Mouse (Mus musculus) embryo, embryonic 10 days (tissue): ENCODE data around the gene Zfp704.
A peak's percentile ranks its signal among the peaks of the same experiment; 100 is the strongest.

Experiments used
- DNase-seq: peaks from one replicate; pipeline ENCODE4 v3.0.0-alpha.2; 2015; ENCODE audit warnings: low spot score

The Zfp704 gene

DNA sequence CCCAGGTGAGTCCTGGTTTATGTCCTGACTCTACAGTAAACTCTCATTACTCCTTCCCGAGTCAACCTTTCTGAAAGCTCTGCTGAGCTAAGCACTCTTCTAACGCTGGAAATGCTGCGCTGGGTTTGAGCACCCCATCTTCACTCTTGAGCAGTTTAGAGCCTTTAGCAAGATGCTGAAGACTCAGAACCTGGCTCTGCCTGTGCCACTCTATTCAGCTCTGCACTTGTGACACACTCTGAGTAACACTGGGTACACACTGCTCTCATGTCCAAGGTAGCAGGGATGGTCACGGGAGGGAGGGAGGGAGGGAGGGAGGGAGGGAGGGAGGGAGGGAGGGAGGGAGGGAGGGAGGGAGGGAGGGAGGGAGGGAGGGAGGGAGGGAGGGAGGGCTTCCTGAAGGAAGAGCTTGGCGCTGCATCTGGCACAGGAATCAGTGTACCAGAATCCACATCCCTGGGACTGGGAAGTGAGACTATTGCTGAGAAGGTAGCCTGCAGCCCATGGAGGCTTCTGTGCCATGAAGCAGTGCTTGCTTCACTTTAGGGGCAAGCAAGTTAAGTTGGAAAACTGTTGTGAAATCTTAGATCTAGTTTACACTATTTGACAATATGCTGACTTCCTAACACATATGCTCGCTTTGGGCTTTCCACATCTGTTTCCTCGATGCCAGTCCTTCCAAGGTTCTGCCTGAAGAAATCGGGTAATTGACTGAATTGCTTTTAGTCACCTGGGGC lies 93.6 kb downstream of the Zfp704 start:
- DNase-seq = no peak

DNA sequence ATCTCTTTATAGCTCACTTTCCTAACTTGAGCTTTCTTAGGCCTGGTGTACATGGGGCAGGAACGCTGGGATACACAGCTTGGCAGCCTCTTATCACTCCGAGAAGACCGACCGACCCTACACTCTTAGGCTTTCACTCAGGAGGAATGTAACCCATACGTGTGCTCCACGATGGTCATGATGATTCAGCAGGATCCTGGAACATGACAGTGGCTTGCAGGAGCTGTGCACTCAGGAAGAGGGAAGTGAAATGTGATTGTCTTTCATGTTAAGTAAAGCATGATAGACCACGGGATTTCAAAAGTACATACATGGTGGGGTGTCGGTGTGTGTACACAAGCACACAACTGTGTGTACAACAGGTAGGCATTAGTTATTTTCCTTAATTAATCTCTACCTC lies 94.4 kb downstream of the Zfp704 start:
- DNase-seq = no peak

DNA sequence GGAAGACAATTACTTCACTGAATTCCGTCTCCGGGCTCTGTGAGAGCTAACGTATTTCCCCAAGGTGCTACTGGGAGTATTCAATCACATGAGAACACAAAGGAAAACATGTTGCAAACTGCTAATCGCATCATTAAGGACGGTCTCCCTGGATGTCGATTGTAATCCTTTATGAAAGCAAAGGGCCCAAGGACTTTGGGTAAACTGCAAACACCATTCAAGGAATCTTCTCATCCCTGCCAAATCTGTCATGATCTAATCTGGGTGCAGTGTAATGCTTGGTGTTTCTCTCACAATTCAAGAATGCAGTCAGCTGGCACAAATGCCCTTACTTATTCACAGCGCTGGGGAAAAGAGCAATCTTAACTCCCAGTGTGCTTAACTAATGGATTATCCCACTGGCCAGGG lies 96.2 kb downstream of the Zfp704 start:
- DNase-seq = no peak

DNA sequence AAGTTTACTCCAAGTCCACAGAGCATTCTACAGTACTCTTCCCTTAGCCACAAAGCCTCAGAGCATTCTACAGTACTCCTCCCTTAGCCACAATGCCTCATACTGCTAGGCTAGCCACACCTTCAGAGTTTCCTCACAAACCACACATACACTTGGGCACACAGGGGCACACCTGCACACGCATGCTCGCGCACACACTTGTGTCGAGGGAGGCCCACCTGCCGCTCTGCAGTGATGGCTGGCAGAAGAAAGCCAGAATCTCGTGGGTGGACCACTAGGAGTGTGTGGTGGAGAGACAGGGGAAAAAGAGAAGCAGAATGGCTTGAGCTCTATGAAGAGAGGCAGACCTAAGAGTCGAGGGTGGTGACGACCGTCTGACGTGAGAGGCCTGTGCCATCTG lies 97.7 kb downstream of the Zfp704 start:
- DNase-seq = no peak

DNA sequence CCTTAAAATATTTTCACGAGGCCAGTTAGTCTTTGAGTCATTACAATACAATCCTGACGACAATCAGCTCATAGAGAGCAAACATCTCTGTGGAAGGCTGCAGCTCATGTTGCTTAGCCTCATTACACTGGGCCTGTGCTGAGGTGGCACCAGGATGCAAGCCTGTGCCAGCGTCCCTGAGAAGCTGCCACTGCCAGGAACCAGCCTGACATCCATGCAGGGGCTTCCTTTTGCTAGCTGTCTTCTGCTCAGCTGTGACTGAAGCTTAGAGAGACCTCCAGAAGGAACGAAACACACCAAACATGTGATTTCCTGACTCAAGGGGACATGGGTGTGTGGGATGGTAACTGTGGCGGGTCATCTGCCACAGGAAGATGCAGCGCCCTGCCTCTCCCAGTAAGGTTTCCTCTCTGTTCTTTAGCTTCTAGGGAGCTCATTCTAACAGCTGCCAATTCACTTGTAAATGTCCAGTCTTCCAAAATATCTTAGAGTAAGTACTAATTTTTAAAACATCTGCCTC lies 104.1 kb downstream of the Zfp704 start:
- no peak for DNase-seq

DNA sequence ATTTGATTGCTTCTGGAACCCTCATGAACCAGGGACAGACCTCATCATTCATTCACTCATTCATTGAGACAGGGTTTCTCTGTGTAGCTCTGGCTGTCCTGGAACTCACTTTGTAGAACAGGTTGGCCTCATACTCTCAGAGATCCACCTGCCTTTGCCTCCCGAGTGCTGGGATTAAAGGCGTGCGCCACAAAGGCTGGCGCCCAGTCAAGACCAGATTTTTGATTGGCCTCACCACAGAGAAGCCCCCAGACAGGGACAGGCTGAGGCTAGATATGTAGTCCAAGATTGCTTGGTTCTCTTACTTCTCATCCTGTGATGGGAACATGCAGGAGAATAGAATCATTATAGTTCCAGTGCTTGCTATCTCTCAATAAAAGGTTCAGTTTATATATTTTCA lies 105.5 kb downstream of the Zfp704 start:
- no peak for DNase-seq

DNA sequence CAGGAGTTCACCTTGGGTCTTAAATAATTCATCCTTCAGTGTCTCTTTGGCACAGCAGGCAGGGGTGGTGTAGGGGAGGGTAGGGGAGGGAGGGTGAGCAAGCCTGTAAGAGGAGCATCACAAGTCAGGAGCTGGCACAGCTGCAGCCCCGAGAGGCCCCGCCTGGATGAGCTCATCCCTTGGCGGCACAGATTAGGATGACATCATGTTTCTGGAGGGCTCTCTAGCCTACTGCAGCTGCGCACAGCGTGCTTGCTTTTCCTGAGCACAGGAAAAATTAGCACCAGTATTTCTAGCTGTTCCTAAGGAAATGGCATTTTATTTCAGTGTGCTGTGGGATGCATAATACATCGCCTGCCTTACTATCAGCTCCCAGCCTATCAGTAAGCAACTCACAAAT lies 109.2 kb downstream of the Zfp704 start:
- peak; percentile 82 for DNase-seq

DNA sequence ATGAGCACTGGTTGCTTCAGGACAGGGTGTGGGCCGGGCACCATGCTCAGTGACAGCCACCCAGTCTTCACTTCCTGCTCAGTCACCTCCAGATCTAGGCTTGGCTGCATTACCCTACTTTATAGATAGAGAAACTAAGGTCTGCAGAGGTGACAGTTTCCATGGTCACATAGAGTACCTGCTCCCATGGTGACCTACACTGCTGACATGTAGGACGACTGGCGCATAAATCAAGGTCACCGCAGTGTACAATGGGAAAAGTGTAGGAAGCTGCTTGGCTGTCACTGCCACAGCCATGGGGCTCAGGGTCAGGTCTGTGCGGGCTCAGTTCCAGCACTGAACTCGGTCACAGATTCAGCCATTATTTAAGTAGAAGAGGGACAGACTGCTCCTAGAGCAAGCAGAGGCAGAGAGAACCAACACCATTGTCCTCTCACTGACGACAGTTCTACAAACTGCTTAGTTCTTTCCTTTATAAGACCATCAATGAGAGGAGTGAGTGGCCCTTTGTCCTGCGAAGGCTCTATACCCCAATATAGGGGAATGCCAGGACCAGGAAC lies 109.8 kb downstream of the Zfp704 start:
- no peak for DNase-seq

DNA sequence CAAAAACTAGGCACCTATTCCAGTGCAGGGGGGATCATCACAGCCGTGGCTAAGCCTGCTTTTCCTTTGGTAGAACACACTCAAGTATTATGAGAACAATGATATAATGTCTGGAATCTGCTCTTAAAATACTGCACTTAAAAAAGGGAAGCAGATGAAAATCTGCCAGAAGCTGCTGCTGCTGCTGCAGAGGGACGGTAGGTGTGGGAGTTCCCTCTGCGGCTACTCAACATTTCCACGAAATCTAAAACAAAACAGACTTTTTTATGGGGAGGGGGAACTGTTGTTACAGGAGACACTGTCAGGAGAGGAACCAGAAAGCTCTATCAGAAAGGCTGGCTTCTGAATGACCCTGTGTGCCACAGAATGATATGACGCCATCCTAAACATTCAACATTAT lies 110.4 kb downstream of the Zfp704 start:
- DNase-seq = no peak

DNA sequence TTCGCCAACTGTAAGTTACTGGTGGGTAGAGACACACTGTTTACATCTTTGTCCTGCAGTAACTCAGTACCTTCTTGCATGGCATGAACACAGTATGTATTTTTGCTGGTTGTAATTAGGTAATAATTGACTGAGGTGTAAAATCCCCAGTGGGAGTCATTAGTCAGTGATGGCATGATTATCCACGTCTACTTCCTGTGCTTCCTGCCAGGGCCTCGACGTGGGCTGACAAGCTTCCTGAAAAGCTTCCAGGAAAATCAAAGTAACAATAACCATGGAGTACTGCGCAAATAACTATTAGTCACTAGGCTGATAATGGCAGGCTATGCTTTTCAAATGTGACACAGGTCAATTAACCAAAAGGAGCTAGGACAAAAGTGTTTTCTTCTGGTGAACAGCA lies 112.6 kb downstream of the Zfp704 start:
- DNase-seq = no peak

DNA sequence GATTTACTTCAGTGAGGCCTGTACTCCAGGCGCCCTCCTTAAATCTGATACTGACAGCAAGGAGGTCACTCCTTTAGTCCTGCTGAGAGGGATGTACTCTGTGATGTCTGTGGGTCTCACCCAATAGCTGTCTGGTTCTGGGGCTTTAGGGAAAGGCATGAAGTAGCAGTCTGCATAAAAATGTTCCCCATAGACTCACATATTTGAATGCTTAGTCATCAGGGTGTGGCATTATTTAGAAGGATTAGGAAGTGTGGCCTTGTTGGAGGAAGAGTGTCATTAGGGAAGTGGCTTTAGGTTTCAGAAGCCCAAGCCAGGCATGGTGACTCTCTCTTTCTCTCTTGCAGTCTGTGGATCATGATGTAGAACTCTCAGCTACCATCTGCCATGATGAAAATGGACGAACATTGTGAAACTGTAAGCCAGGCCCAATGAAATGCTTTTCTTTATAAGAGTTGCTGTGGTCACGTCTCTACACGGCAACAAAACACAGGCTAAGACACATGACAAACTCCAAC lies 118.1 kb downstream of the Zfp704 start:
- no peak for DNase-seq

DNA sequence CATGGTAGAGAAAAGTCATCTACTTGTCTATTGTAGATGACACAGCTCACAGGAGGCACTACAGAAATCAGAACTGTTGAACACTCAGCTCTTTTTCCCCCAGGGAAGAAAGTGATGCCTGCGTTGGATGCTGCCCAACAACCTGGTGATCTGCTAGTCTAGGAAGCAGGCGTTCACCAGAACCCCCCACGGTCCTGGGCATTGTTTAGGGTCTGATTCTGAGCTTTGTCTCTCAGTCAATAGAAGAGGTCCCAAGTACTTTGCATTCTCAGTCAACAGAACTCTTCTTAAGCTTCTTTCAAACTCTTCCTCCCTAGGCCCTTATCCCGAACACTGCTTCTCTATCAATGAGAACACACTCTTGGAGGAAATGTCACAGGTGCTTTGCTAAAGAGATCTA lies 122.2 kb downstream of the Zfp704 start:
- DNase-seq = no peak

DNA sequence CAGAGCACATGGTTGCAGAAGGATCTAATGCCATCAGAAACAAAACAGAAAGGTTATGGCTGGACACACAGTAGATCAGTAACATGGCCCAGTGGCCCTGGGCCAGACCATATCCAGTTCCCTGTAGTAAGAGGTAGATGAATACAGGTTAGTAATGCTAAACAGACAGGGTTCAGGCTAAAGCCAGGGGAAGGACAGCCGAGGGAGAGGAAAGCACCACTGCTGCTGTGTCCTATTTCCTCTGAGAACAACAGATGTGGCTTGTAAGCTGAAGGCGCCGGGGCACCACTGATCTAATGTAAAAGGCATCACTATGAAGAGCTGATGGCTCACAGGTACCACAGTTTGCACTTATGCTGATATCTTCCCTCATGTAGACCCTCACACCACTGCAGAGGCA lies 124.4 kb downstream of the Zfp704 start:
- DNase-seq = no peak

DNA sequence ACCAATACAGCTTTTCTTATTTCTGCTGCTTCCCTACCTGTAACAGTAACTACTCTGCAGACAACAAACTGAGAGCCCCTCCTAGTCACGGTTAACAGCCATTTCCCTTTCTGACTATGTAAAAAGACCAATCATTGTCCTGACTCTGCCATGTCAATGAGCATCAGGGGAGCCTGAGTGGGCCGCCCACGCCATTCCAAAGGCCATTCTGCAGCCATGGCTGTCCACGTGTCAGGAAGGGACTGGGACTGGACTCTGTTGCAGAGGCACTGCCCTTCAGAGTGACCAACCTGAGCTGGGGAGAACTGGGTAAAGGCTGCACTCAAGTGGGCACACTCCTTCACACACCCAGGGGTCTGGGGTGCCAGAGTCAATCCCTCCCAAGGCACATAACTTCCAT lies 127.9 kb downstream of the Zfp704 start:
- DNase-seq = no peak

DNA sequence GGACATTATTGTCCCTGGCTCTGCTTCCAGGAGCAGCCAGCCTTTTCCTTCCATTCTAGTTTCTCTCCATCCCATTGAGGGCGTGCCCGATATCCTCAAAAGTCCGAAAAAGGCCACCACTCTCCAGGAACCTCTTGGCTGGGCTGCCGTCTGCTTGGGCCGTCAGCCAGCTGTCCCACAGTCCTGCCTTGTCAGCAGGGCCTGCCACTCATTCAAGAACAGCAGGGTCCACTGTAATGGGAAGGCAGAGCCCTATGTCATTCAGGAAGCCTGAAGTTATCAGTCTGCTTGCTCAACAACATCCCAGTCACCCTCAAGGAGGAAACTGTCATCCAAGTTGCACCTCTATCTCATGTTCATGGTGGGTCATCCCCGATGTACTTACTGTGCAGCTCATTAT lies 128.5 kb downstream of the Zfp704 start:
- DNase-seq = no peak

DNA sequence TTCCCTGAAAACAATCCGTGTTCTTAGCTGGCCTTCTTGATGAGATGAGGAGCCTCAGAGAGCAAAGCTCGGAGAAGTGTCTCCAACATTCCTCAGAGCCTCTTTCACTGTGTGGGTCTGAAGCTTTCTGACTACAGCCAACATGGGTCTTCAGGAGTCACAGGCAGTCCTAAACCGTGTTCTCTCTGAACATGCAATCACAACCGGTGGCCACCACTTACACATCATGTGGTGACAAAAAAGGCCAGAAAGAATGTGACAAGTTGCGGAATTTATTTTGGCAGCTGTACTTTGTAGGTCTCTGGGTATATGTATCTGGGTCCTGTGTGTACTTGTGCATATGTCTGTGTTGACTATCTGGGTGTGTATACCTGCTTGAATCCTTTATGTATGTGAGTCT lies 128.9 kb downstream of the Zfp704 start:
- no peak for DNase-seq

DNA sequence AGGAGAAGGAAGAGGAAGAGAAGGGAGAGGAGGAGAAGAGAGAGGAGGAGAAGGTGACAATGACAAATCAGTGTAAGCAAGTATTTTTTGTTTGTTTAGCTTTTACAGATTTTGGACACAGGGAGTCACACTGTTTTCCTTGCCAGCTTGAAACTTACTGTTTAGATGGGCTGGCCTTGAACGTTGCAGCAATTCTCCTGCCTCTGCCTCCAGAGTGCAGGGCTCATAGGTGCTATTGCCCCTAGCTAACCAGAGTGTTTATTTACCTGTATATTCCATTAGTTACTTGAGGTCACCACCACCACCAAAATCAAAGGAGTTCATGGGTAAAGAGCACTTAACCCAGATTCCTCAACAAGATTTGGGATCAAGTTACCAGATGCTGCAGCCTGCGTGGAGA lies 132.5 kb downstream of the Zfp704 start:
- DNase-seq = no peak

DNA sequence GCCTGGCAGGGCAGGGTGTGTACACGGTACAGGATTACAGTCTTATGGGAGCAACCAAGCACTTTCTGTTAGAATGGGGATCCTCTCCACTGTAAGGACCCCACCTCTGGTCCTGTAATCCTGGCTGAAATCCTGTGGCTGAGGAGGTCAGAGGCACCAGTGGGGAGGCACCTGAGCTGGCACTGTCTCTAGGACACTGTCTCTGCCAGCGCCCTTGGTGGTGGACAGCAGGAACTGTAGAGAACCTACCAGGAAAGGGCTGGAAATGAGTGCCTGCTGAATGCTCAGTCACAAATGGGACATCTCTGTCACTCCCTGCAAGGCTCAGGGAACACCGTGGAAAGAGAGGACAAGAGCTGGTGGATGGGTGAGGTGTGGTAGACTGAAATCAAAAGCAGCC lies 133.5 kb downstream of the Zfp704 start:
- DNase-seq = no peak

DNA sequence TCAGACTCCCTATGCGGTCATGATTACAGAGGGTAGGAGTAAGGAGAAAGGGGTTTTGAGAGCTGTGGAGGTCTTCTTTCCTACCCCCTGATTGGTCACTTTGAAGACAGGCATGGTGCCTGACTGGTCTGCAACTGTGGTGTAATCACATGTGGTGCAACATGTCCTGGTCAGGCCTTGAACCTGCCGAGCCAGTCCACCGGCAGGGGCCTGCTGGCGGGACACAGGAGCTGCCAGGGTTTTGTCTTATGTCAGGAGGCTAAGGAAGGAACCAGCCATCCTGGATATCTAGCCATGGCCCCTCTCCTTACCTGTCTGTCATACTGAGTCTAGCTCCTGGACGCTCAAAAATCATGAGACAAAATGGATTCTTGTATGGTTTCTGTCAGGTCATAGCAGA lies 134.4 kb downstream of the Zfp704 start:
- no peak for DNase-seq

DNA sequence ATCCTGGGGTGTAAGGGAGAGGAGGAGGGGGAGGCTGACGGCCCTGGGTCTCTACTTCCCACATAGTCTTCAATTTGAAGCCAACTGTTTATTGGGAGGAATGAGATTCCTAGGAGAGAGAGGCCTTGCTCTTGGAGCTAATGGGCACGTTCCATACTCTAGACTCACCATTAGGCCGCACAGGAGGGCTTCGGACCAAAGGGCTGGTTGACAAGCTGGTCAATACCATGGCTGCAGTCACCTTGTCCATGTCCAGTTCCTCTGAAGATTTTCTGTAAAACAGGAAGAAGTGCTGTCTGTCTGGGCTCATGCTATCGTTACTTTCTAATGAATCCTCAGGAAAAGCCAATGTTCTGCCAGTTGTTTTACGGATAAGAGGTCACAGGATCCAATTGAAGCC lies 135.6 kb downstream of the Zfp704 start:
- no peak for DNase-seq

DNA sequence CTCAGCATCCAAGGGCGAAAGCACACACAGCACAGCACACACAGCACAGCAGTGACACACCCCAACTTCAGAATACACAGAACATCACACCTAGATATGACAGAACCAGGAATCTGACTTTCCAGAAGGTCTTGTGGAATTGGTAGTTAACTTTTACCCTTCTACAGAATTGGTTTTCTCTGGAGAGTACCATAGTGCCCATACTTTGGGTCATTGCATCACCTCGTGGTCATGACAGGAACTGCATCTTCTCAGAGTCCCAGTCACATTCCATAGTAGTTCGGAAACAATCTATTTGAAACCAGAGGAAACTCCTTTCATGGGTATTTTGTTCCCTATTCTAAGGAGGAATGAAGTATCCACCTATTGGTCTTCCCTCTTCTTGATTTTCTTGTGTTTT lies 143.6 kb downstream of the Zfp704 start:
- DNase-seq = peak; percentile 76

DNA sequence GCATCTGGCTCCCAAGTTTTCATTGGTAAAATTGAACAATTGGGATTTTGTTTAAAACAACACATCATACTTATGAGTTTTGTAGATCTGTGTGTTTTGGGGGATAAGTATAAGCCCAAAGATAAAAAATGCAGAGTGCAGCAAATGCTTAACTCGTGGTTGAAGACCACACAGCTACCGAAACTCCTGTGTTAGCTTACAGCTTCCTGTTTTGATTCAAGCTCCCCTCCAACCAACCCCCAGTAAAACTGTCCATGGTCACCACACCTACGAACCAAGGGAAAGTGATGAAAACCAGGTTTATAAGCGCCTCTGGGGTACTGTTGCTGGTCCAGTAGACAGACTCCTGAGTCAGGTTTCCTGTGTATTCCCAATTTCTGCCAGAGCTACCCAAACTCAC lies 144.2 kb downstream of the Zfp704 start:
- no peak for DNase-seq

DNA sequence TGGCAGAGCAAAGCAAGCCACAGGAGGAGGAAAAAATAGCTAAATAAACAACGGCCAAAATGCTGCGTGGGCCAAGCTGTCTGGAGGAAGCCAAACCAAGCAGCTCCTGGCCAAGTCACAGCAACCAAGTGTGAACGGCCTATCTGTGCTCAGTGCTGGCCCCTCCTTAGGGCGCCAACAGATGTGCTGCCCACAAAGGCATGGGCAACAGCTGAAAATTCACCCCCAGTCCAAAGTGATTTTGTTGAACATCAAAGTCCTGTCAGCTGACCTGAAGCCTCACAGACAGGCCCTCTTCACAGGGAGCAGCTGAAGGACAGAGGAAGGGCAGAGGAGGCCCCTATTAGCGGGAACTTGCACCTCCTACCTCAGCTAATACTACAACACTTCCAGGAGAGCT lies 148.2 kb downstream of the Zfp704 start:
- no peak for DNase-seq

DNA sequence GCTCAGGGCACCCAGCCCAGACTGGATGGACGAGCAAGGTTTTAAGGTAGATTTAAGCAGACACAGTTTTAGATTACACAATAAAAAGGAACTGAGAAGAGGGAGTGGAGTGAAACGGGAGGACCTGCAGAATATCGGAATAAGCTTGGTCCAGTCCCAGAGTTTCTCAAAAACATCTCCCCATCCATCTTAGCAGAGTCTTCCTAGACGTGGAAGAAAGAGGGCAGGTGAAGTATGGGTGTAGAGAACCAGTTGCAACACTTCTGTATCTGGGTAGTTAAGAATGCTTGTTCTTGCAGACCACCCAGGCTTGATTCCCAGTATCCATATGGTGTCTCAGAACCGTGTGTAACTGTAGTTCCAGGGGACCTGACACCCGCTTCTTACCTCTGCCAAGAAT lies 149.6 kb downstream of the Zfp704 start:
- no peak for DNase-seq
